Mouse (Mus musculus): ENCODE data around the gene Aldh4a1.

GRCm38 (mm10) chr4:139598950-139599518, 23.6 kb upstream of the Aldh4a1 start:
- TF ChIP-seq CTCF (conservative IDR thresholded peaks at IDR 0.05; ENCODE audit: insufficient read depth, insufficient read length, low read depth, low read length), result no peak
- TF ChIP-seq POLR2A (IDR thresholded peaks at IDR 0.05; ENCODE audit: low read depth, low read length), result no peak

All from kidney, adult 2 months (tissue).